Mouse (Mus musculus): ENCODE results near the gene Pdk2.

The Pdk2 gene

DNA sequence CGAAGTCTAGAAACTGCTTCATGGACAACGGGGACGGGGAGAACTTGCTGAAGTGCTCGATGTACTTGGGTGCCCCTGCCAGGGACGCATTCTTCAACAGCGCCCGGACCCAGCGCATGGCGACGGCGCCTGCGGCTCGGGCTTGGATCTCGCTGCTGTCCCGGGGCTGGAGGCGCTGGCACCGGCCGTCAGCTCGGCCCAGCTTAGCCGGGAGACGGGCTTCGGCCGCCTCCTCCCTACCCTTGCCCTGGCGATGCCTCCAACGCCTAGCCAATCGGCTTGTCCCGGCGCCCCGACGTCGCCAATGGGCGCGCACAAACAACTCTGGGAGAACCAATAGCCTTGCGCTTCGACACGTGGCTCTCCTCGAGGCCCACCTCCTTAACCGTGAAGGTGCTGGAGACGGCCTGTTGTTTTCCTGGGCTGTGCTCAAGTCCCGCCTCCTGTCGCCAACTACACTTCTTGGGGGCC is at the start of gene Pdk2:
Pdk2 (minus strand) TSS at position 216 of the 471 bp plus-strand sequence.
- DNase-seq (ENCODE audit: low read depth, low spot score): peak; percentile 99

DNA sequence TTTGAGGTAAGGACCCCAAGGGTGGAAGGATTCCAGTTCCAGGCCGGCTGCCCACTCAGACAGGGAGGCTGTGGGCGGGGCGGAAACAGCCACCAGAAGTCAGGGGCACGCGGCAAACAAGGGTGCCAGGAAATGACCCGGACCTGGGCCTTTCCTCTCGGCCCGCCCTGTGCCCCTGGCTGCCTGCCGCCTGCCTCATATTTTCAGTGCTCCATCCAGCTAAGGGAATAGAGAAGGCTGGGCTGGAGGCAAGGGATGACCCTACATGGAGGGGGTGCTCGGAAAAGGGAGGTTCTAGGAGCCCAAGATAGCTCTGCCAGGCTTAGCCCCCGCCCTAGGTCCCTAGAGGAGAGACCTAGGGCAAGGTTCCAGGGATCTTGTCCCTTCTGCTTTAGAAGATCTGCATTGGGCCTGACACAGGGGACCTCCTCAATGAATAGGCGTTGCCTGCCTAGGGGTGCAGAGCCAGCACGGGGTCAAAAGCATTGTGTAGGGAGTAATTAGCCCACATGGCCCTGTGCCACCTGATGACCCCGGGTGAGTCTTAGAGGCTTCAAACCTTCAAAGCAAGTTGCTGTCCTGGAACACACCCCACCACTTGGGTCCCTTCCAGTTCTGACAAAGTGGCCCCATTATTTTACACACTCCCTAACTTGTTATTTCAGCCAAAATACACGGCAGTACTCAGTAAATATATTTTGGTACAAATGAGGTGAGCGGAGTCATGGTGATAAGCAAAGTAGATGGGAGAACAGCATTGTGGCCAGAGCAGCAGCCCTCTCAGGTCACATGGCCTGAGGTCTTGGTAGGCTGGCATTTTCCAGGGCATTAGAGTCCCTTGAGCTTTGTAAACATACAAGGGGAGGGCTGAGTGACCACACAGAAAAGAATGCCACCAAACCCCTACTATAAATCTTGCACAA is 48.0 kb upstream of the Pdk2 start:
- DNase-seq (ENCODE audit: low read depth, low spot score): no peak

GRCm38 (mm10) chr11:95088286-95088685 is 47.1 kb upstream of the Pdk2 start:
- DNase-seq (ENCODE audit: low read depth, low spot score): peak; percentile 87

DNA sequence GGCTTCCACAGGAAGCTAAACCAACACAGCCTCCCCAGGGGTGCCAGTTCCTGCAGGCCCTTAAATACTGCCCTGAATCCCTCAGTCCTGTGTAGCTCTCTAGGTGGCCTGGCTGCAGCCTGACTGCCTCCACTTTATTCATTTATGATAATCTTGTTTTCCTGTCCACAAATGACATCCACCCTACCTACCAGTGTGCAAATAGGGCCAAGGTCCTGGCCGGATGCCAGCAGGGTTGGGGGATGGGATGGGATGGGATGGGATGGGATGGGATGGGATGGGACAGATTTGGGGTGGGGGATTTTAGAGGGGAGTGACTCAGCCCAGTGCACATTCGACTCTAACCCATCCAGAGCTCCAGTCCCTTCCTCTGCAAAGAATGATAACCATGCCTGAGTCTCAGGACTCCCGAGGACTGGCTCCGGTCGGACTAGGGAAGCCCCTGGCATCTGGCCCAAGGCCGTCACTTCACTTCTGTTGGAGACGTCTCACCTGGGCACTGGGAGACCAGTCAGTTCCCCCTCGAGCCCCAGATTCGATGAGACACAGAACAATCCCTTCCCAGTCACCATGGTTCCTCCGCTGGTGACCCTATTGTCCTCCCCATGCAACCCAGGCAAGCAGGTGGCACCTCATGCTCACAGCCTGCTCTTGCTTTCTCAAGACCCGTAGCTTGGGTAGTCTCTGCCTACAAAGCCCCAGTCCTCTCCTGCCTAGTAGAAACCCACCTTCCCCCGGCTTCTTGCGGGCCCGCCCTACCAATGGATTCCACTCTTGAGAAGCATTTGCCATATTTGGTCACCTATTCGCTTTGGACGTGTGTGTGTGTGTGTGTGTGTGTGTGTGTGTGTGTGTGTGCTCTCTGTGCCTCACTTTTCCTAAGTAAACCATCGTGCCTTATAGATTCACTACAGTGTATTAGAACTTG is 46.4 kb upstream of the Pdk2 start:
- DNase-seq (ENCODE audit: low read depth, low spot score): peak; percentile 83

DNA sequence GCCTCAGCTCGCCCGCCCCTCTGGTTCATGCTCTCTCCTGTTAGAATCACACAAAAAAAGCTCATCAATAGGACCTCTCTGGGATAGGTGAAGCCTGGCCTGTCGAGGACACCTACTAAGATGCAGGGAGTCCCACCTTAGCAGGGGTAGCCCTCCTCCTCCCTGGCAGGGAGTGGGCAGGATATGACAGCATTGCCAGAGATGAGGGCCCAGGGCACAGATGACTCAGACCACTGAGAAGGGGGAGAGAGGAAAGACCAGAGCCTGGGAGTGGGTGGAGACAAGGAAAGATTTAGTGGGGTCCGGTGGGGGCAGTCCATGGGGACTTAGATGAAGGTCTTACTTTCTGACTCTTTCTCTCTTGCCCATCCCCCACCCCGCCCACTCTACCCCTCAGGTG is 45.1 kb upstream of the Pdk2 start:
- DNase-seq (ENCODE audit: low read depth, low spot score): no peak

DNA sequence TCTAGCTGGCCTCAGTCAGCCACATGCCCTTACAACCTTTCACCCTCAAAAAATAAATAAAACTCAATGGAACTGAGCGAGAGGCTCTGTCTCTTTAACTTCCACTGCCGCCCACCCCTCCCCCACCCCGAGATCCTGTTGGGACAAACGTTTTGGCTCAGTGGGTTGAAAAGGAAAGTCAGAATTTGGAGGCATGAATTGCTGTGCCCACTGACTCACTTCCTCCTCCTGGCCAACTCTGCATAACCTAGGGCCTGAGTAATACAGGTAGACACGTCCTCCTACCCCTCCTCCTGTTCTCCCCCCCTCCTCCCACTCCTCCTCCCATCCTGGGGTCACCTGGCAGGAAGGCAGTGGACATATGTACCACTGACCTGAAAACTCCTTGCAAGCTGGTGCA is 44.6 kb upstream of the Pdk2 start:
- peak; percentile 54 for DNase-seq (ENCODE audit: low read depth, low spot score)

GRCm38 (mm10) chr11:95084811-95085382 is 43.7 kb upstream of the Pdk2 start:
- peak; percentile 97 for DNase-seq (ENCODE audit: low read depth, low spot score)

DNA sequence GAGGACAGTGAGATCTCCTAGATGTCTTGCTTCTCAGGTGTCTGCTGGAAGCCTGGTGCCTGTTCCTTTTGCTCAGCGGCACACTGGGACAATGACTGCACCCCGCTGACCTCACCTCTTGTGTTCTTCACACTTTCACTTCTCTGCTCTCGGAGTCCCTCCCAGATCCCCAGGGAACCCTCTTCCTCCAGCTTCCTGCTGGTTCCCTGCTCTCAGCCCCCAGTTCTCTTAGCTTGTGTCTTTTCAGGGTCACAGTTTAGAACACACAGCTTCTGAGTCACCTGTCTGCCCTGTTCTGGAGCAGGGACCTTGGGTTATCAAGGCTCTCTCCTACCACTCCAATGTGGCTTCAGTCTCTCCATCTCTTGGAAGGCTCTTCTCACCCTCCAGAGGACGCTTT is 43.0 kb upstream of the Pdk2 start:
- DNase-seq (ENCODE audit: low read depth, low spot score): peak; percentile 85

DNA sequence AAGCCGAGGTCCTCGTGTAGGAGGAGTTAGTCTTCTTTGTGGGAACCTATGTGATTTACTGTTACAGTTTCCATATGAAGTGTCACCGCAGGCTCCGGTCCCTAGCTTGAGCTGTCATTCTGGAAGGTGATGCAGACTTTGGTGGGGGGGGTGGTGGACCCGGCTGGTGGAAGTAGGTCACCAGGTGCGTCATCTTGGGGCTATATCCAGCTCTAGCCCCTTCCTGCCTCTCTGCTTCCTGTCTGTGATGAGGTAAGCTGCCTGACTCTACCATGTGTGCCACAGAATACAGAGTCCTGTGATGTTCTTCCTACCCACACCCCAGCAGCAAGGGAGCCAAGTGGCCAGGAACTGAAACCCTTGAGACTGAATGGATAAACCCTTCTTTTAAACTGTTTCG is 41.7 kb upstream of the Pdk2 start:
- no peak for DNase-seq (ENCODE audit: low read depth, low spot score)

DNA sequence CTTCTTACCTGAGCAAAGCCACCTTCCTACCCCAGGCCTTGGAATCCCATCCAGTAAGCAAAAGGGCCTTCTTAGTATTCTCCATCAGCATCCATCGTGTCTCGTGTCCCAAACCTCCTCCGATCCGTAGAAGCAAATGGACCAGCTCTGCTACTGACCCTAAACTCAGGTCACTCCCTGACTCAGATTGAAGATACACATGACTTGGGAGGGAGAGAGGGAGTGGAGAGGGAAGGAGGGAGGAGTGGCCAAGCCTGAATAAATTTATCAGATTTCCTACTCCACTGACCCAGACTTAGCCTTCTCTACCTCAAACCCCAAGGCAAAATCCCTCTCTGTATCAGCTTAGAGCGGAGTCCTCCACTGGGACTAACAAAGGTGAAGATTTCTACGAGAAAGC is 39.6 kb upstream of the Pdk2 start:
- DNase-seq (ENCODE audit: low read depth, low spot score): no peak

DNA sequence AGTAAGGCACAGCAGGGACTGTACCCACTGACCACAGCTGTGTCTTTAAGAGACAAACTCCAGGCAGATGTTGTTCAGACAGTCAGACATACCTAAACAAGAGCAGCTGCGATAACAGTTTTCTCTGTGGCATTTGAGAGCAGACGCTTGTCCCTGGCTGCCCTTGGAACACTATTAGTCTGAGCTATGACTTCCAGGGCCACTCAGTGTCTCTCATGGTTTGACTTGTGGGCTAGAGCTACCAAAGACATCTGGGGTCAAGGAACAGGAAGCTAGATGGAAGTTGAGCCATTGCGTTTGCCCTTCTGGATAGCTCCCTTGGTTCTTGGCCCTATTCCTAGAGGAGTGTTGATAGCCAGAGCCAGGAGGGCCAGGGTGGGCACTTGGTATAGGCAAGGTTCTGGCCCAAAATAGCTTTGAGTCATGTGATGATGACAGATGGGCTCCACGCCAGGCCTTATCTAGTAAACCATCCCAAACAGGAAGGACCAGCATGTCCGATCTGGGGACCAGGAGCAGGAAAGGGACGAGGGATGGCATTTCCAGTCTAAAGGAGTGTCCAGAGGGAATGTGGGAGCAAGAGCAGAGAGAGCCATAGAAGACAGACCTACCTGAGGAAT is 38.2 kb upstream of the Pdk2 start:
- DNase-seq (ENCODE audit: low read depth, low spot score): no peak

DNA sequence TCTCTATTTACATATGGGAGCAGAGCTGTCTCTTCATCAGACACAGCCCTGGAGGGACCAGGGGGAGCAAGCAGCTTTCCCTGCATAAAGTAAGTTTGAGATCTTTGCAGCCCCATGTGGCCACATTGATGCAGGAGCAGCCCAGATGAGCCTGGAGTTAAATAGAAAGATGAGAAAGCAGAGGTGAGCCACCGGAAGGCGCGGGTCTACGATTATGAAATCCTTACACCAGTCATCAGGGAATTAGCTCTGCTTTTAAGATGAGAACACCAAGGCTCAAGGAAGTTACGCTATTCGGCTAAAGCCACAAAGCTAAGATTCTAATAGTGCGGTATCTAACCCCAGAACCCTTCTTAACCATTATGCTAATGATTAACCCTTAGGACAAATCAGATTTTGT is 36.8 kb upstream of the Pdk2 start:
- DNase-seq (ENCODE audit: low read depth, low spot score): no peak

DNA sequence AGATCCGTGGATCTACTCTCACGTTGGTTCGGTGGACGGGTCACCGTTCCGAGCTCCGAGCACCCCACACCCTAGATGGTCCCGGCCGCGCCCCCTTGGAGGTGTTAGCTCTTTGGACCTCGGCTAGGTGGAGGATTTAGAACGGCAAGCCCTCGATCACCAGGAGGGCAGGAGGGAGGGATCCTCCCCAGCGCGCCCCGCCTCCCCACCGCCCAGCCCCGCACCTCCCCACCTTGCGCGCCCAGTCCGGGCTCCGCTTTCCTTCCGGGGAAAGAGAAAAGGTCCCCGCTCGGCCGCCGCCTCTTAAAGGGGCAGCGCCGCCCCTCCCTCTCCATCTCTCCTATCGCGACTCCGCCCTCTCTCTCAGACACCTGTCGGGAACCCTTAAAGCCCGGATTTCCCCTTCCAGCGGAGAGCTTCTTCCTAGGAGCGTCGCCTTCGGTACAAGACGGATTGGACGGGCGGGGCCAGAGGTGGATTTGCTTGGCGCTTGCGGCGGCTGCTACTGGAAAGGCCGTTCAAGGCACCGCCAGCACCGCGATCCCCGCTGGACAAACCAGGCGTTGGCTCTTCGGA is 35.5 kb upstream of the Pdk2 start, which contains the start of gene Itga3:
Itga3 (minus strand) TSS at position 266 of the 576 bp plus-strand sequence.
- DNase-seq (ENCODE audit: low read depth, low spot score): peak; percentile 97

- peak; percentile 72 for DNase-seq (ENCODE audit: low read depth, low spot score)
Measured at GRCm38 (mm10) chr11:95076041-95076535, 34.9 kb upstream of the Pdk2 start.

GRCm38 (mm10) chr11:95075197-95076040 is 34.3 kb upstream of the Pdk2 start:
- DNase-seq (ENCODE audit: low read depth, low spot score): peak; percentile 65

DNA sequence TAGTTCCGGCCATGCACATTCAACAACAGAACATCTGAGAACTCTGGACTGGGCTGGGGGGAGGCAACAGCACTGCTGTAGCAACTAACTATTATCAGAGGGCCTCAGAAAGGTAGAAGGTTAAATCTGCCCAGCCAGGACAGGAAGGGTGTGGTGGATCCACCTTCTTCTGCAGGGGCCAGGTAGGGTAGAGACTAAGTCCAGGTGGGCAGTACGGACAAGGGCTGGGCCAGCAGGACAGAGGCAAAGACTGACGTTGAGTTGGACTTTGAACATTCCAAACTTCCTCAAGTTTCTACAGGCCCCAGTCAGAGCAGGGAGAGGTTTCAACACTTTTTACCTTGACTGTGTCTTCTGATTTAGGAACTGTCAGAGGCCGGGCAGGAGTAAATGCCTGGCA is 33.5 kb upstream of the Pdk2 start:
- no peak for DNase-seq (ENCODE audit: low read depth, low spot score)

GRCm38 (mm10) chr11:95073835-95074234 is 32.7 kb upstream of the Pdk2 start:
- no peak for DNase-seq (ENCODE audit: low read depth, low spot score)

- peak; percentile 61 for DNase-seq (ENCODE audit: low read depth, low spot score)
Measured at GRCm38 (mm10) chr11:95072804-95073203, 31.6 kb upstream of the Pdk2 start.

- DNase-seq (ENCODE audit: low read depth, low spot score): no peak
Measured at GRCm38 (mm10) chr11:95072136-95072535, 31.0 kb upstream of the Pdk2 start.

DNA sequence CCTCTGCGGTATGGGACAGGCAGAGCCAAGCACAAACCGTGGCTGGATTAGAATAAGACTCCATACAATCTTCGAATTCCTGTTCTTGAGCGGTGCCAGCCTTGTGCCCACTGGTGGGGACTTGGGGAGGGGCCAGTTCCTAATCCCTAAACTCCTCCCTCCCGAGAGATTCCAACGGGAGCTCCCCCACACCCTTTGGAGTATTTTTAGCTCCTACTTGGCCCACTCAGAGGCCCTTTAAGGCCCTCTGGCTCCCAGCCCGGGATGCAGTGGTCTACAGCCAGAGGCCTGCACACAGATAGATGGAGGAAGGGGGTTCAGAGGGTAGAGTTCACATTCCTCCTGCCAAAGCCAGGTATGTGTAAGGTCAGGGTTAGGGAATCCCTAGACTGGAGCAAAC is 30.1 kb upstream of the Pdk2 start:
- no peak for DNase-seq (ENCODE audit: low read depth, low spot score)

Measured in R1 (cell line).